Mouse (Mus musculus) liver, postnatal 0 days (tissue): Measurements from ENCODE around the gene Tctex1d2. TPM values are rescaled to one million over a fixed set of nuclear protein-coding genes. Genes with fewer than 3 reads are reported as not detected.
A peak's percentile ranks its signal among the peaks of the same experiment; 100 is the strongest.

Experiments used
- ATAC-seq: fragments of 200-750 bp; cut with Nextera tagmentation; 2 replicates; pipeline ENCODE4 v1.8.0; 2017; ENCODE audit warnings: mild to moderate bottlenecking, moderate library complexity
- DNase-seq: peaks from one replicate; pipeline ENCODE4 v3.0.0-alpha.2; 2016
- H3K27ac ChIP-seq: fragments of 300-500 bp; sonication (generic); 2 replicates; pipeline ENCODE4 v1.5.1; 2014; ENCODE audit warnings: antibody characterized with exemption, moderate library complexity, mild to moderate bottlenecking, low read depth
- H3K27me3 ChIP-seq: fragments of 300-500 bp; sonication (generic); 2 replicates; pipeline ENCODE4 v1.6.1; 2014; ENCODE audit warnings: low read length, control low read depth, mixed read lengths; ENCODE audit not compliant: insufficient read depth
- H3K36me3 ChIP-seq: fragments of 300-500 bp; sonication (generic); replicated peaks from 2 replicates; pipeline ENCODE4 v1.6.1; 2014; ENCODE audit warnings: mild to moderate bottlenecking, control low read depth, low read length, moderate library complexity, mixed read lengths; ENCODE audit not compliant: insufficient read depth
- H3K4me1 ChIP-seq: fragments of 300-500 bp; sonication (generic); 2 replicates; pipeline ENCODE4 v1.6.1; 2014; ENCODE audit warnings: antibody characterized with exemption, mild to moderate bottlenecking, control low read depth; ENCODE audit not compliant: insufficient read depth
- H3K4me2 ChIP-seq: fragments of 300-500 bp; sonication (generic); 2 replicates; pipeline ENCODE4 v1.6.1; 2014; ENCODE audit warnings: low read depth, mild to moderate bottlenecking, low read length, moderate library complexity, mixed read lengths
- H3K4me3 ChIP-seq: fragments of 300-500 bp; sonication (generic); 2 replicates; pipeline ENCODE4 v1.5.1; 2014; ENCODE audit warnings: low read depth, low read length
- H3K9ac ChIP-seq: fragments of 300-500 bp; sonication (generic); replicated peaks from 2 replicates; pipeline ENCODE4 v1.6.1; 2014; ENCODE audit warnings: mild to moderate bottlenecking, moderate library complexity
- H3K9me3 ChIP-seq: fragments of 300-500 bp; sonication (generic); 2 replicates; pipeline ENCODE4 v1.6.1; 2016; ENCODE audit warnings: mild to moderate bottlenecking, control low read depth, low read length, mixed read lengths
- CTCF ChIP-seq: sonication (generic); IDR thresholded peaks from 2 replicates; pipeline ENCODE4 v1.5.1; 2016; ENCODE audit warnings: antibody characterized with exemption, low read depth
- EP300 ChIP-seq: IDR thresholded peaks from 2 replicates; pipeline ENCODE4 v1.6.1; 2016; ENCODE audit warnings: antibody characterized with exemption, low read depth, mild to moderate bottlenecking
- whole genome bisulfite sequencing: fragments of 180-500 bp; shearing (Covaris S2); extraction: QIAGEN DNeasy Blood & Tissue Kit; methylation state at CpG from one replicate; pipeline ENCODE4 v1.1.7; 2014; ENCODE audit not compliant: insufficient replicate concordance; 5-methylcytosine and 5-hydroxymethylcytosine counted together
- polyA plus RNA-seq: library from polyadenylated mRNA; unstranded; fragments of >200 nt; fragmentation: Nextera tagmentation; extraction: Ambion mirVana; gene quantifications from 2 replicates; pipeline ENCODE4 v1.2.1, GENCODE M21; 2015

Gene Tctex1d2
- polyA plus RNA-seq, 1 experiment from 2014 or later, result 6.6 TPM

DNA sequence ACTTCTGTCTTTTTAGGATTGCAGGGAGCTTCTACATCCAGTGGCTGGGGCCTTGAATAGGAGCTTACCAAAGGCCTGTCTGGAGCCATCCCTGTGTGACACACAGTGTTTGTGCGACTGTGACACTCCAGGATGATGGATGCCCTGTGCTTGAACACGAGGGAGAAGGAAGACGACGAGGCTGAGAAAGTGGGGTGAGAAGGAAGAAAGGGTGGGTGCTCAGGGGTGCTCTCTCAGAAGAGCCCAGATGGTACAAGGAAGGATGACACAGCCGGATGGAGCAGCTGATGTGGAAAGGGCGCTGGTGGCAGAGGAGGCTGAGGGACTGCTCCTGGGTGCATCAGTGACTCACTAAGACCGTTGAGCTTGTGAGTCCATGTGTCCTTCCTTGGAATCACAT lies 19.2 kb upstream of the Tctex1d2 start, which contains the start of gene Tm4sf19:
Gene Tm4sf19 (plus strand): TSS at position 240 of the 400 bp plus-strand sequence.
- Histone ChIP-seq H3K9ac (no peak within 1 kb of the TSS), H3K4me2 (no peak within 1 kb of the TSS), H3K9me3 (no peaks in the 10 kb centered on the region), H3K4me1 (no peaks in the 10 kb centered on the region; the same call in 1 of the 2 replicates), H3K27me3 (no peaks in the 10 kb centered on the region), H3K4me3 (no peak within 1 kb of the TSS), H3K36me3 (no peaks in the 10 kb centered on the region), H3K27ac (no peak within 1 kb of the TSS)
- ATAC-seq (no peak), DNase-seq (no peak)
- 74% methylated on average over 7 of the region's 7 CpGs for WGBS
- TF ChIP-seq EP300 (no peak), CTCF (no peak)

- Histone ChIP-seq H3K9me3 (no peaks in the 10 kb centered on the region), H3K4me2 (no peak overlapping the region), H3K27ac (no peak overlapping the region), H3K9ac (no peak overlapping the region), H3K36me3 (no peaks in the 10 kb centered on the region), H3K4me3 (no peak overlapping the region), H3K4me1 (no peaks in the 10 kb centered on the region), H3K27me3 (no peaks in the 10 kb centered on the region)
- ATAC-seq (no peak), DNase-seq (peak; percentile 21)
- TF ChIP-seq EP300 (no peak), CTCF (no peak)
- WGBS, result 54% methylated on average over 9 of the region's 9 CpGs
These were observed 18.1 kb upstream of the Tctex1d2 start for GRCm38 (mm10) chr16:32401335-32401965.

GRCm38 (mm10) chr16:32402818-32403217 lies 16.7 kb upstream of the Tctex1d2 start:
- DNase-seq (no peak), ATAC-seq (no peak)
- WGBS, result 73% methylated on average over 3 of the region's 3 CpGs
- Histone ChIP-seq H3K9ac (no peak overlapping the region), H3K27ac (no peak overlapping the region), H3K4me2 (no peak overlapping the region), H3K27me3 (no peaks in the 10 kb centered on the region), H3K36me3 (no peaks in the 10 kb centered on the region), H3K4me1 (no peaks in the 10 kb centered on the region), H3K4me3 (no peak overlapping the region), H3K9me3 (no peaks in the 10 kb centered on the region)
- TF ChIP-seq EP300 (no peak), CTCF (no peak)

GRCm38 (mm10) chr16:32405716-32406115 lies 13.8 kb upstream of the Tctex1d2 start:
- TF ChIP-seq CTCF (no peak), EP300 (no peak)
- H3K4me2 ChIP-seq, result no peak overlapping the region
- no peaks in the 10 kb centered on the region for H3K36me3 ChIP-seq
- H3K4me3 ChIP-seq, result no peak overlapping the region
- WGBS, result 85% methylated on average over 9 of the region's 9 CpGs
- no peaks in the 10 kb centered on the region for H3K27me3 ChIP-seq
- H3K4me1 ChIP-seq, result no peaks in the 10 kb centered on the region
- H3K9ac ChIP-seq, result no peak overlapping the region
- ATAC-seq (no peak), DNase-seq (no peak)
- H3K27ac ChIP-seq, result no peak overlapping the region
- H3K9me3 ChIP-seq, result no peaks in the 10 kb centered on the region

GRCm38 (mm10) chr16:32406671-32407070 lies 12.8 kb upstream of the Tctex1d2 start:
- WGBS, result 62% methylated on average over 6 of the region's 6 CpGs

GRCm38 (mm10) chr16:32407730-32408129 lies 11.8 kb upstream of the Tctex1d2 start:
- Histone ChIP-seq H3K9ac (no peak overlapping the region), H3K27ac (no peak overlapping the region), H3K27me3 (no peaks in the 10 kb centered on the region), H3K4me2 (no peak overlapping the region), H3K9me3 (no peaks in the 10 kb centered on the region), H3K4me1 (no peaks in the 10 kb centered on the region), H3K36me3 (no peaks in the 10 kb centered on the region), H3K4me3 (no peak overlapping the region)
- no peak for TF ChIP-seq CTCF
- no peak for TF ChIP-seq EP300
- WGBS, result 67% methylated on average over 10 of the region's 10 CpGs
- no peak for DNase-seq
- no peak for ATAC-seq

More at GRCm38 (mm10) chr16:32406671-32407070, 12.8 kb upstream of the Tctex1d2 start:
- TF ChIP-seq CTCF (no peak), EP300 (no peak)
- Histone ChIP-seq H3K4me1 (no peaks in the 10 kb centered on the region), H3K36me3 (no peaks in the 10 kb centered on the region), H3K4me2 (no peak overlapping the region), H3K9me3 (no peaks in the 10 kb centered on the region), H3K27me3 (no peaks in the 10 kb centered on the region), H3K9ac (no peak overlapping the region), H3K4me3 (no peak overlapping the region), H3K27ac (no peak overlapping the region)
- no peak for DNase-seq
- ATAC-seq, result no peak

DNA sequence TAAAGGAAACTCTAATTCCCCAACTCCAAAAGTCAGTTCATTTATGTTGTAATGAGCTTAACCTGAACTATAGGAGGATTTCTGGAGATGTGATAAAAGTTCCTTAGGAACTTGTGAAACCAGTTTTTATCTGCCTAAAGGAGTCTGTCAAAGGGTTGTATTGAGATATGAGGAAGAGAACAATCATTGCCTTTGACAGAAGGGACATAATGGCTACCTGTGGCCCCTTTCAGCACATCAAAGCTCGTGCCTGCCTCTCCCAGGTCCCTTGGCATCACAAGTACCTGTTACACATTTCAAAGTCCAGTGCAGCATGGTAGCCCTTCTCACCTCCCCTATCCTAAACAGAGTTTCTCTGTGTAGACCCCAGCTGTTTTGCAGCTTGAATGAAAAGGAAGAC lies 2.0 kb upstream of the Tctex1d2 start:
- no peak overlapping the region for H3K4me2 ChIP-seq
- TF ChIP-seq CTCF, result no peak
- no peak for TF ChIP-seq EP300
- H3K4me3 ChIP-seq, result no peak overlapping the region
- H3K4me1 ChIP-seq, result peaks cover 12% of the 10 kb centered on the region
- DNase-seq, result no peak
- no peak for ATAC-seq
- WGBS, result 57% methylated on average over 1 of the region's 1 CpGs
- no peaks in the 10 kb centered on the region for H3K9me3 ChIP-seq
- H3K36me3 ChIP-seq, result no peaks in the 10 kb centered on the region
- H3K9ac ChIP-seq, result no peak overlapping the region
- no peak overlapping the region for H3K27ac ChIP-seq
- no peaks in the 10 kb centered on the region for H3K27me3 ChIP-seq
